Mouse (Mus musculus): ENCODE data around the gene Agpat2.
A peak's percentile ranks its signal among the peaks of the same experiment; 100 is the strongest.

Agpat2 gene

GRCm38 (mm10) chr2:26596898-26597297 lies 7.3 kb downstream of the Agpat2 start:
- DNase-seq (ENCODE audit: low spot score in 2 of 2): no peak

- no peak for DNase-seq (ENCODE audit: low spot score in 2 of 2)
Measured at GRCm38 (mm10) chr2:26595725-26596435, 8.3 kb downstream of the Agpat2 start.

- DNase-seq (ENCODE audit: low spot score in 2 of 2): no peak
Measured at GRCm38 (mm10) chr2:26594934-26595724, 9.1 kb downstream of the Agpat2 start.

- no peak for DNase-seq (ENCODE audit: low spot score in 2 of 2)
Measured at GRCm38 (mm10) chr2:26594461-26594933, 9.7 kb downstream of the Agpat2 start.

GRCm38 (mm10) chr2:26594022-26594346 lies 10.2 kb downstream of the Agpat2 start:
- peak; percentile 71 to 72 for DNase-seq (ENCODE audit: low spot score in 2 of 2)

- no peak for DNase-seq (ENCODE audit: low spot score in 2 of 2)
Measured at GRCm38 (mm10) chr2:26593211-26594021, 10.8 kb downstream of the Agpat2 start.

- DNase-seq (ENCODE audit: low spot score in 2 of 2): no peak
Measured at GRCm38 (mm10) chr2:26591416-26591815, 12.8 kb downstream of the Agpat2 start.

- DNase-seq (ENCODE audit: low spot score in 2 of 2): no peak
Measured at GRCm38 (mm10) chr2:26590962-26591361, 13.3 kb downstream of the Agpat2 start.

GRCm38 (mm10) chr2:26590282-26590681 lies 13.9 kb downstream of the Agpat2 start:
- DNase-seq (ENCODE audit: low spot score in 2 of 2): no peak

- no peak for DNase-seq (ENCODE audit: low spot score in 2 of 2)
Measured at GRCm38 (mm10) chr2:26589284-26589683, 14.9 kb downstream of the Agpat2 start.

GRCm38 (mm10) chr2:26588573-26588972 lies 15.6 kb downstream of the Agpat2 start:
- no peak for DNase-seq (ENCODE audit: low spot score in 2 of 2)

- DNase-seq (ENCODE audit: low spot score in 2 of 2): no peak
Measured at GRCm38 (mm10) chr2:26587044-26587405, 17.2 kb downstream of the Agpat2 start.

GRCm38 (mm10) chr2:26586294-26587043 lies 17.7 kb downstream of the Agpat2 start, which contains the start of gene Gm20532:
TSS of gene Gm20532 (plus strand) at chr2:26586639.
- peak in 1 of 2 experiments; percentile 42 for DNase-seq (ENCODE audit: low spot score in 2 of 2)

- DNase-seq (ENCODE audit: low spot score in 2 of 2): no peak
Measured at GRCm38 (mm10) chr2:26585713-26586112, 18.5 kb downstream of the Agpat2 start.

GRCm38 (mm10) chr2:26583640-26584039 lies 20.6 kb downstream of the Agpat2 start:
- no peak for DNase-seq (ENCODE audit: low spot score in 2 of 2)

GRCm38 (mm10) chr2:26582741-26583140 lies 21.5 kb downstream of the Agpat2 start:
- DNase-seq (ENCODE audit: low spot score in 2 of 2): no peak

GRCm38 (mm10) chr2:26582203-26582602 lies 22.0 kb downstream of the Agpat2 start:
- DNase-seq (ENCODE audit: low spot score in 2 of 2): peak in 1 of 2 experiments; percentile 26

- no peak for DNase-seq (ENCODE audit: low spot score in 2 of 2)
Measured at GRCm38 (mm10) chr2:26580751-26581150, 23.5 kb downstream of the Agpat2 start.

- no peak for DNase-seq (ENCODE audit: low spot score in 2 of 2)
Measured at GRCm38 (mm10) chr2:26579714-26580113, 24.5 kb downstream of the Agpat2 start, which contains the start of gene Egfl7. TSS of gene Egfl7 (plus strand) at chr2:26580014.

GRCm38 (mm10) chr2:26578369-26578768 lies 25.8 kb downstream of the Agpat2 start:
- peak in 1 of 2 experiments; percentile 41 for DNase-seq (ENCODE audit: low spot score in 2 of 2)

- DNase-seq (ENCODE audit: low spot score in 2 of 2): no peak
Measured at GRCm38 (mm10) chr2:26576462-26576861, 27.8 kb downstream of the Agpat2 start.
